Mouse (Mus musculus): ENCODE measurements around the gene Crabp2.

GRCm38 (mm10) chr3:87913491-87913890 is 35.0 kb upstream of the Crabp2 start:
- no peak for TF ChIP-seq EP300 (IDR thresholded peaks at IDR 0.05; ENCODE audit: low read depth)
- no peak for TF ChIP-seq CTCF (IDR thresholded peaks at IDR 0.05; ENCODE audit: low read depth)

All from liver, postnatal 0 days (tissue).